Mouse (Mus musculus): ENCODE data around the gene Herc3. TPM values are rescaled to one million over a fixed set of nuclear protein-coding genes. Genes with fewer than 3 reads are reported as not detected.

Gene Herc3
- polyA plus RNA-seq, 1 experiment from 2014 or later: 7.7 TPM

GRCm38 (mm10) chr6:58879987-58880386, 48.7 kb downstream of the Herc3 start:
- WGBS: 93% methylated on average over 9 of the region's 9 CpGs
- H3K4me2 ChIP-seq (ENCODE audit: low read depth): no peak overlapping the region
- H3K36me3 ChIP-seq (ENCODE audit: control insufficient read depth, insufficient read depth, low read length): no peaks in the 10 kb centered on the region
- no peaks in the 10 kb centered on the region for H3K9me3 ChIP-seq (ENCODE audit: control insufficient read depth, low read length)
- no peak overlapping the region for H3K4me3 ChIP-seq (ENCODE audit: low read depth, low read length)
- H3K9ac ChIP-seq (ENCODE audit: low read length): no peak overlapping the region
- ATAC-seq (ENCODE audit: insufficient read depth, low FRiP score, low TSS enrichment): no peak; the same call in 1 of the 2 replicates
- no peaks in the 10 kb centered on the region for H3K27me3 ChIP-seq (ENCODE audit: control insufficient read depth, insufficient read depth, low read length)
- no peak overlapping the region for H3K27ac ChIP-seq (ENCODE audit: low read depth, low read length)
- no peak for DNase-seq (ENCODE audit: low spot score)
- no peaks in the 10 kb centered on the region for H3K4me1 ChIP-seq (ENCODE audit: control insufficient read depth, insufficient read depth, low read length)

- 92% methylated on average over 5 of the region's 5 CpGs for WGBS
These were observed 49.6 kb downstream of the Herc3 start for GRCm38 (mm10) chr6:58880861-58881260.

GRCm38 (mm10) chr6:58881363-58881762, 50.1 kb downstream of the Herc3 start:
- H3K4me3 ChIP-seq (ENCODE audit: low read depth, low read length): no peak overlapping the region
- no peak overlapping the region for H3K27ac ChIP-seq (ENCODE audit: low read depth, low read length)
- H3K4me2 ChIP-seq (ENCODE audit: low read depth): no peak overlapping the region
- no peaks in the 10 kb centered on the region for H3K4me1 ChIP-seq (ENCODE audit: control insufficient read depth, insufficient read depth, low read length)
- ATAC-seq (ENCODE audit: insufficient read depth, low FRiP score, low TSS enrichment): no peak
- 88% methylated on average over 3 of the region's 3 CpGs for WGBS
- no peaks in the 10 kb centered on the region for H3K27me3 ChIP-seq (ENCODE audit: control insufficient read depth, insufficient read depth, low read length)
- H3K9ac ChIP-seq (ENCODE audit: low read length): no peak overlapping the region
- H3K9me3 ChIP-seq (ENCODE audit: control insufficient read depth, low read length): no peaks in the 10 kb centered on the region
- DNase-seq (ENCODE audit: low spot score): no peak
- no peaks in the 10 kb centered on the region for H3K36me3 ChIP-seq (ENCODE audit: control insufficient read depth, insufficient read depth, low read length)

More at GRCm38 (mm10) chr6:58880861-58881260, 49.6 kb downstream of the Herc3 start:
- Histone ChIP-seq H3K4me3 (ENCODE audit: low read depth, low read length) (no peak overlapping the region), H3K9me3 (ENCODE audit: control insufficient read depth, low read length) (no peaks in the 10 kb centered on the region), H3K36me3 (ENCODE audit: control insufficient read depth, insufficient read depth, low read length) (no peaks in the 10 kb centered on the region), H3K9ac (ENCODE audit: low read length) (no peak overlapping the region), H3K4me1 (ENCODE audit: control insufficient read depth, insufficient read depth, low read length) (no peaks in the 10 kb centered on the region), H3K27me3 (ENCODE audit: control insufficient read depth, insufficient read depth, low read length) (no peaks in the 10 kb centered on the region), H3K27ac (ENCODE audit: low read depth, low read length) (no peak overlapping the region), H3K4me2 (ENCODE audit: low read depth) (no peak overlapping the region)
- no peak for ATAC-seq (ENCODE audit: insufficient read depth, low FRiP score, low TSS enrichment)
- DNase-seq (ENCODE audit: low spot score): no peak

GRCm38 (mm10) chr6:58882271-58882670, 51.0 kb downstream of the Herc3 start:
- no peak overlapping the region for H3K4me3 ChIP-seq (ENCODE audit: low read depth, low read length)
- H3K4me1 ChIP-seq (ENCODE audit: control insufficient read depth, insufficient read depth, low read length): no peaks in the 10 kb centered on the region
- 78% methylated on average over 6 of the region's 6 CpGs for WGBS
- no peak overlapping the region for H3K27ac ChIP-seq (ENCODE audit: low read depth, low read length)
- ATAC-seq (ENCODE audit: insufficient read depth, low FRiP score, low TSS enrichment) (no peak), DNase-seq (ENCODE audit: low spot score) (no peak)
- H3K36me3 ChIP-seq (ENCODE audit: control insufficient read depth, insufficient read depth, low read length): no peaks in the 10 kb centered on the region
- no peaks in the 10 kb centered on the region for H3K27me3 ChIP-seq (ENCODE audit: control insufficient read depth, insufficient read depth, low read length)
- no peaks in the 10 kb centered on the region for H3K9me3 ChIP-seq (ENCODE audit: control insufficient read depth, low read length)
- H3K9ac ChIP-seq (ENCODE audit: low read length): no peak overlapping the region
- no peak overlapping the region for H3K4me2 ChIP-seq (ENCODE audit: low read depth)

GRCm38 (mm10) chr6:58889917-58890316, 58.7 kb downstream of the Herc3 start:
- no peak for ATAC-seq (ENCODE audit: insufficient read depth, low FRiP score, low TSS enrichment)
- WGBS: 92% methylated on average over 3 of the region's 3 CpGs

GRCm38 (mm10) chr6:58893307-58893706, 62.0 kb downstream of the Herc3 start:
- H3K4me3 ChIP-seq (ENCODE audit: low read depth, low read length): no peak overlapping the region
- no peak overlapping the region for H3K9ac ChIP-seq (ENCODE audit: low read length)
- no peak for ATAC-seq (ENCODE audit: insufficient read depth, low FRiP score, low TSS enrichment)
- no peak for DNase-seq (ENCODE audit: low spot score)
- no peaks in the 10 kb centered on the region for H3K4me1 ChIP-seq (ENCODE audit: control insufficient read depth, insufficient read depth, low read length)
- H3K4me2 ChIP-seq (ENCODE audit: low read depth): no peak overlapping the region
- no peaks in the 10 kb centered on the region for H3K27me3 ChIP-seq (ENCODE audit: control insufficient read depth, insufficient read depth, low read length)
- 87% methylated on average over 6 of the region's 6 CpGs for WGBS
- H3K27ac ChIP-seq (ENCODE audit: low read depth, low read length): no peak overlapping the region
- no peaks in the 10 kb centered on the region for H3K36me3 ChIP-seq (ENCODE audit: control insufficient read depth, insufficient read depth, low read length)
- H3K9me3 ChIP-seq (ENCODE audit: control insufficient read depth, low read length): no peaks in the 10 kb centered on the region

More at GRCm38 (mm10) chr6:58889917-58890316, 58.7 kb downstream of the Herc3 start:
- no peak for DNase-seq (ENCODE audit: low spot score)
- no peak overlapping the region for H3K4me3 ChIP-seq (ENCODE audit: low read depth, low read length)
- no peaks in the 10 kb centered on the region for H3K4me1 ChIP-seq (ENCODE audit: control insufficient read depth, insufficient read depth, low read length)
- H3K27me3 ChIP-seq (ENCODE audit: control insufficient read depth, insufficient read depth, low read length): no peaks in the 10 kb centered on the region
- no peak overlapping the region for H3K27ac ChIP-seq (ENCODE audit: low read depth, low read length)
- no peak overlapping the region for H3K9ac ChIP-seq (ENCODE audit: low read length)
- no peaks in the 10 kb centered on the region for H3K36me3 ChIP-seq (ENCODE audit: control insufficient read depth, insufficient read depth, low read length)
- no peak overlapping the region for H3K4me2 ChIP-seq (ENCODE audit: low read depth)
- no peaks in the 10 kb centered on the region for H3K9me3 ChIP-seq (ENCODE audit: control insufficient read depth, low read length)

GRCm38 (mm10) chr6:58894994-58895393, 63.7 kb downstream of the Herc3 start:
- 87% methylated on average over 4 of the region's 4 CpGs for WGBS
- DNase-seq (ENCODE audit: low spot score): no peak
- Histone ChIP-seq H3K4me2 (ENCODE audit: low read depth) (no peak overlapping the region), H3K4me1 (ENCODE audit: control insufficient read depth, insufficient read depth, low read length) (no peaks in the 10 kb centered on the region), H3K9ac (ENCODE audit: low read length) (no peak overlapping the region), H3K36me3 (ENCODE audit: control insufficient read depth, insufficient read depth, low read length) (no peaks in the 10 kb centered on the region), H3K4me3 (ENCODE audit: low read depth, low read length) (no peak overlapping the region), H3K9me3 (ENCODE audit: control insufficient read depth, low read length) (no peaks in the 10 kb centered on the region), H3K27ac (ENCODE audit: low read depth, low read length) (no peak overlapping the region), H3K27me3 (ENCODE audit: control insufficient read depth, insufficient read depth, low read length) (no peaks in the 10 kb centered on the region)
- ATAC-seq (ENCODE audit: insufficient read depth, low FRiP score, low TSS enrichment): no peak

- no peaks in the 10 kb centered on the region for H3K27me3 ChIP-seq (ENCODE audit: control insufficient read depth, insufficient read depth, low read length)
- no peaks in the 10 kb centered on the region for H3K9me3 ChIP-seq (ENCODE audit: control insufficient read depth, low read length)
- no peak overlapping the region for H3K9ac ChIP-seq (ENCODE audit: low read length)
- H3K4me1 ChIP-seq (ENCODE audit: control insufficient read depth, insufficient read depth, low read length): no peaks in the 10 kb centered on the region
- no peak overlapping the region for H3K27ac ChIP-seq (ENCODE audit: low read depth, low read length)
- ATAC-seq (ENCODE audit: insufficient read depth, low FRiP score, low TSS enrichment) (no peak), DNase-seq (ENCODE audit: low spot score) (no peak)
- WGBS: 84% methylated on average over 3 of the region's 3 CpGs
- H3K36me3 ChIP-seq (ENCODE audit: control insufficient read depth, insufficient read depth, low read length): no peaks in the 10 kb centered on the region
- no peak overlapping the region for H3K4me2 ChIP-seq (ENCODE audit: low read depth)
- no peak overlapping the region for H3K4me3 ChIP-seq (ENCODE audit: low read depth, low read length)
These were observed 65.4 kb downstream of the Herc3 start for GRCm38 (mm10) chr6:58896648-58897047.

- DNase-seq (ENCODE audit: low spot score): no peak
- Histone ChIP-seq H3K4me1 (ENCODE audit: control insufficient read depth, insufficient read depth, low read length) (no peaks in the 10 kb centered on the region), H3K36me3 (ENCODE audit: control insufficient read depth, insufficient read depth, low read length) (no peaks in the 10 kb centered on the region), H3K4me3 (ENCODE audit: low read depth, low read length) (no peak overlapping the region), H3K4me2 (ENCODE audit: low read depth) (no peak overlapping the region), H3K9ac (ENCODE audit: low read length) (no peak overlapping the region), H3K27me3 (ENCODE audit: control insufficient read depth, insufficient read depth, low read length) (no peaks in the 10 kb centered on the region), H3K27ac (ENCODE audit: low read depth, low read length) (no peak overlapping the region), H3K9me3 (ENCODE audit: control insufficient read depth, low read length) (no peaks in the 10 kb centered on the region)
- ATAC-seq (ENCODE audit: insufficient read depth, low FRiP score, low TSS enrichment): no peak
- whole genome bisulfite sequencing: 90% methylated on average over 3 of the region's 3 CpGs
These were observed 67.8 kb downstream of the Herc3 start for GRCm38 (mm10) chr6:58899076-58899475.

All from neural tube, embryonic 11.5 days (tissue).